Mouse (Mus musculus): ENCODE measurements around the gene Rxrg. TPM values are rescaled to one million over a fixed set of nuclear protein-coding genes. Genes with fewer than 3 reads are reported as not detected.

Rxrg gene
- total RNA-seq (2014; rRNA removed) (25.9 and 46.0 TPM in 2 replicates), polyA plus RNA-seq (2015; fragmentation: Nextera tagmentation; extraction: Ambion mirVana) (30.1 and 43.3 TPM in 2 replicates)

DNA sequence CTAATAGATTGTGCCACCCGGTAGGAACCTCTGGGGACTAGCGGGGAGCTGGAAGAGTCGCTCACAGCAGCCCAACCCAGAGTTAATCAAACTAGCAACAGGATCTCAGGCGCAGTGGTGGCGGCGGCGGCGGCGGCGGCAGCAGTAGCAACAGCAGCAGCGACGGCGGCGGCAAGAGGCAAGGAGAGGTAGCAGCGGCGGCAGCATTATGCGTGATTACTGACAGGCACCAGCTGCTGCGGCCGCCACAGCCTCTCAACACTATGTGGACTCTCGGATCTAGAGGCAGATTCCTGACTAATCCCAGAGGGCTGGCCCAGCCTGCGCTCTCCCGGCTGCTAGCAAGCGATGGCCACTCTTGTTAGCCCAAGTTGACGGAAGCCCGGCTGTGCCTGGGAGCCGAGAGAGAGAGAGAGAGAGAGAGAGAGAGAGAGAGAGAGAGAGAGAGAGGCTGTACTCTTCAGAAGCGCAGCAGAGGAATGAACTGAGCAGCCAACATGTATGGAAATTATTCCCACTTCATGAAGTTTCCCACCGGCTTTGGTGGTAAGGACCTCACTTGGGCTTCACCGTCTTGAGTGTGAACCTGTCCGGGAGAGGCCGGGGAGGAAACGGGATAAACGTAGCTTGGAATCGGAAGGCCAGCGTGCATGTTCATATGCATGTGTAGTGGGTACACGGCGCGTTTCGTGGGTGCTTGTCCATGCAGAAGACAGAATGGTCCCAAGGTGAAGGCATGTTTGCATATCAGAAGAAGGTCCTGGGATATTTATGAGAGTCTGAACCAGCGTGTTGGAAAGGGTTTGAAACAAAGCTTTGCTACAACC, at the start of gene Rxrg:
Gene Rxrg, plus strand, starts transcription at position 130 of the 827 bp plus-strand sequence.
- Histone ChIP-seq H3K27ac (ENCODE audit: low read depth, low read length) (peak within 1 kb of the TSS; percentile 74), H3K9ac (peak within 1 kb of the TSS; percentile 49), H3K36me3 (ENCODE audit: insufficient read depth) (no peaks in the 10 kb centered on the region), H3K4me2 (ENCODE audit: low read depth) (peak within 1 kb of the TSS; percentile 76), H3K4me1 (ENCODE audit: insufficient read depth) (no peaks in the 10 kb centered on the region; the same call in 1 of the 2 replicates), H3K9me3 (ENCODE audit: low read length) (no peaks in the 10 kb centered on the region), H3K4me3 (ENCODE audit: low read depth, low read length) (peak within 1 kb of the TSS; percentile 44), H3K27me3 (ENCODE audit: insufficient read depth, low read length) (peaks cover 7% of the 10 kb centered on the region; the same call in 1 of the 2 replicates)
- WGBS = 2% methylated on average over 40 of the region's 40 CpGs
- 0 out of 2 replicates have a peak, but pooled peaks have one; percentile 12 for TF ChIP-seq CTCF (IDR thresholded peaks at IDR 0.05; ENCODE audit: low read depth)
- ATAC-seq (peak; percentile 91), DNase-seq (peak; percentile 81)

DNA sequence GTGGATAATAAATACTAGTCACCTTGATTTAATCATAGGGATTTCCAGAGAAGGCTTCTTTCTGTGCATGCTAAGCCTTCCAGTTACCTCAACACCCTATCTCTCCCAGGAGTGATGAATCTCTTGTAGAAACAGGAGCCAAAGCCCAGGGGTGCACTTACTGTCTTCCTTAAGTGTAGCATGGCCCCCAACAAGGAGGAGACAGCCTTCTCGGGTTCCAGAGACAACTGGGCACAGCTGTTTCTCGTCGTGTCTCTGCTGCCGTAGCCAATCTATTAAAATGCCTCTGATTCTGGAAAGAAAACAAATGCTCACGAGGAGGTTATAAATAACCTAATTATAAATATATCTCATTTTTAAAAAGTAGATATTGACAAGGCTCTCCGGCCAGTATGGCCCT, 48.9 kb upstream of the Rxrg start:
- 77% methylated on average over 6 of the region's 6 CpGs for WGBS
- no peak overlapping the region for H3K27ac ChIP-seq (ENCODE audit: low read depth, low read length)
- TF ChIP-seq CTCF (IDR thresholded peaks at IDR 0.05; ENCODE audit: low read depth) = no peak
- H3K36me3 ChIP-seq (ENCODE audit: insufficient read depth) = no peaks in the 10 kb centered on the region
- no peak overlapping the region for H3K9ac ChIP-seq
- no peaks in the 10 kb centered on the region for H3K4me1 ChIP-seq (ENCODE audit: insufficient read depth)
- H3K4me3 ChIP-seq (ENCODE audit: low read depth, low read length) = no peak overlapping the region
- no peaks in the 10 kb centered on the region for H3K27me3 ChIP-seq (ENCODE audit: insufficient read depth, low read length)
- no peak overlapping the region for H3K4me2 ChIP-seq (ENCODE audit: low read depth)
- DNase-seq (no peak), ATAC-seq (no peak)
- no peaks in the 10 kb centered on the region for H3K9me3 ChIP-seq (ENCODE audit: low read length)

DNA sequence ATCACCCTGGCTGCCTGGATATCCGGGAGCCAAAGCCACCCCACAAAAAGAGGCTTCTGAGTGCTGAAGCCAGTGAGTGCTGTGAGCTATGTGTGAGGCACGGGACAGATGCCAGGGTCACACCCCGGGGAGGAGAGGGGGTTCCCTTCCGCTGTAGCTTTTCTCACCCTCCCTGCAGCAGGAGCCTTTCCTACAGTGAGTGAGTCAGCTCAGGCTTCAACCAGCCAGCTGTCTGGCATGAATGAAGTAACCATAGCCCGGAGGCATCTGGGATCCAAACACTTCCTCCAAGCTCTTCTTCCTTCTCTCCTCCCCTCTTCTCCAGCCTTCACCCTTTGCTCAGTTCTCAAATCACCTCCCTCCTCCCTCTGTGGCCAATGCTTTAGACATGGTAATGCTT, 46.6 kb upstream of the Rxrg start:
- WGBS = 39% methylated on average over 5 of the region's 5 CpGs
- DNase-seq = no peak
- H3K4me1 ChIP-seq (ENCODE audit: insufficient read depth) = no peaks in the 10 kb centered on the region
- no peaks in the 10 kb centered on the region for H3K9me3 ChIP-seq (ENCODE audit: low read length)
- H3K4me3 ChIP-seq (ENCODE audit: low read depth, low read length) = no peak overlapping the region
- H3K36me3 ChIP-seq (ENCODE audit: insufficient read depth) = no peaks in the 10 kb centered on the region
- no peak overlapping the region for H3K4me2 ChIP-seq (ENCODE audit: low read depth)
- no peak for TF ChIP-seq CTCF (IDR thresholded peaks at IDR 0.05; ENCODE audit: low read depth)
- no peak overlapping the region for H3K9ac ChIP-seq
- no peak for ATAC-seq
- H3K27ac ChIP-seq (ENCODE audit: low read depth, low read length) = no peak overlapping the region
- no peaks in the 10 kb centered on the region for H3K27me3 ChIP-seq (ENCODE audit: insufficient read depth, low read length)

DNA sequence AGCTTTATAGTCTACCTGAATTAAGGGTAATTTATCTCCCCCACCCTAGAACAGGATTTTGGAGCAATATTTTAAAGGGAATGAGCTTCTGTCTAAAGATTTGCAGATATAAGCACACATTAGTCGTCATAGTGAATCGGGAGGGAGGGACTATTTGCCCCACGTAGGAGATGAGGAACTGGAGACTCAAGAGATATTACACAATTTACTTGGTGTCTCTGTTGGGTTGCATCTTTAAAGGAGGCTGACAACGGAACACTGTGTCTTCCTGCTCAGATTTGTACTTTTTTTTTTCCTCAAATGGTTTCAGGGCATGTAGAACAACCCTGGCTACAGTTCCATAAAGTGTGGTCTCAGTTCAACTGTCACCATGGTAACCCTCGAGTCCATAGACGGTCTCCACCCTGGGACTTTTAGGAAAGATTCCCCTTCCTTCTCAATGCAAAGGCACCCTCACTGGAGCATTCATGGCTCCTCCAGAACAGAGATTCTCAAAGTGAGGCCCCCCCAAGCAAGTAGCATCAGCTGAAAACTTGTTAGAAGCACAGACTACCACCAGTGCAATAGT, 44.1 kb upstream of the Rxrg start:
- DNase-seq = no peak

DNA sequence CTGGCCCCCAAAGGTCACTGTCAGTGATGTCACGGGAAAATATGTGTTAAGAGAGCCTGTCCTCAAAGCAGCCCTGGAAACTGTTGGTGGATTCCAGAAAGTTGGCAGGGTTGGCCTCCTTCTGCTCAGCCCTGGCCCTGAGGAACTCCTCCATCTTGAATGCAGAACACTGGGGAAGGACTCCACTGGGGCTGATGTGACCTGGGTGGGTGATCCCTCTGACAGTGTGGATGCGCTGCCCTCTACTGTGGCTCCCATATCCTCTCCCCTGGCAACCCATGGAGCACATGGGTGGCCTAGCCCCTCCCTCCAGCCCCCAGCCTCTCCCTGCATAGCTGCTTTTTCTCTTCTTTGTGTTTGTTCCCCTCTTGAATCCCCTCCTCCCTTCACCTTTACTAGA, 31.6 kb upstream of the Rxrg start:
- no peak for DNase-seq
- 74% methylated on average over 2 of the region's 2 CpGs for WGBS

More for the DNA sequence above, 44.1 kb upstream of the Rxrg start:
- Histone ChIP-seq H3K27ac (ENCODE audit: low read depth, low read length) (no peak overlapping the region), H3K4me3 (ENCODE audit: low read depth, low read length) (no peak overlapping the region), H3K9ac (no peak overlapping the region), H3K36me3 (ENCODE audit: insufficient read depth) (no peaks in the 10 kb centered on the region), H3K9me3 (ENCODE audit: low read length) (no peaks in the 10 kb centered on the region), H3K4me2 (ENCODE audit: low read depth) (no peak overlapping the region), H3K4me1 (ENCODE audit: insufficient read depth) (no peaks in the 10 kb centered on the region), H3K27me3 (ENCODE audit: insufficient read depth, low read length) (no peaks in the 10 kb centered on the region)
- 56% methylated on average over 6 of the region's 6 CpGs for WGBS
- no peak for ATAC-seq
- no peak for TF ChIP-seq CTCF (IDR thresholded peaks at IDR 0.05; ENCODE audit: low read depth)

DNA sequence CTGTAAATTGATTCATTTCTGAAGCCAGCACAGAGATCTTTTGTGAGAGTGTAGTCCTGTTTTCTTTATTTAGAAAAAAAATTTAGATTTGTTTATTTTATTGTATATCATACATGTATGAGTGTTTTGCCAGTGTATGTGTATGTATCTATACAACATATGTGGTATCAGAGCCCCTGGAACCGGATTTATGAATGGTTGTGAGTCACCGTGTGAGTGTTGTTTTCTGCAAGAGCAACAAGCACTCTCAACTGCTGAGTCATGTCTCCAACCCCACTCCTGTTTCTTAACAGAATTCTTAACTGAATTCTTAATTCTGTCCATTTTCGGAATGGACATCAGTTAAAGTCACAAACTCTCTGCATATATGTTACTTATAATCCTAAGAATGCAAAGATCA, 19.1 kb upstream of the Rxrg start:
- Histone ChIP-seq H3K27ac (ENCODE audit: low read depth, low read length) (no peak overlapping the region), H3K27me3 (ENCODE audit: insufficient read depth, low read length) (no peaks in the 10 kb centered on the region), H3K4me2 (ENCODE audit: low read depth) (no peak overlapping the region), H3K9me3 (ENCODE audit: low read length) (no peaks in the 10 kb centered on the region), H3K4me1 (ENCODE audit: insufficient read depth) (peaks cover 4% of the 10 kb centered on the region; the same call in 1 of the 2 replicates), H3K9ac (no peak overlapping the region), H3K36me3 (ENCODE audit: insufficient read depth) (no peaks in the 10 kb centered on the region), H3K4me3 (ENCODE audit: low read depth, low read length) (no peak overlapping the region)
- no peak for TF ChIP-seq CTCF (IDR thresholded peaks at IDR 0.05; ENCODE audit: low read depth)
- DNase-seq (no peak), ATAC-seq (no peak)
- 74% methylated on average over 3 of the region's 3 CpGs for WGBS

More for the DNA sequence above, 31.6 kb upstream of the Rxrg start:
- Histone ChIP-seq H3K4me1 (ENCODE audit: insufficient read depth) (no peaks in the 10 kb centered on the region), H3K4me2 (ENCODE audit: low read depth) (no peak overlapping the region), H3K27ac (ENCODE audit: low read depth, low read length) (no peak overlapping the region), H3K27me3 (ENCODE audit: insufficient read depth, low read length) (no peaks in the 10 kb centered on the region), H3K36me3 (ENCODE audit: insufficient read depth) (no peaks in the 10 kb centered on the region), H3K9me3 (ENCODE audit: low read length) (no peaks in the 10 kb centered on the region), H3K9ac (no peak overlapping the region), H3K4me3 (ENCODE audit: low read depth, low read length) (no peak overlapping the region)
- no peak for TF ChIP-seq CTCF (IDR thresholded peaks at IDR 0.05; ENCODE audit: low read depth)
- no peak for ATAC-seq

DNA sequence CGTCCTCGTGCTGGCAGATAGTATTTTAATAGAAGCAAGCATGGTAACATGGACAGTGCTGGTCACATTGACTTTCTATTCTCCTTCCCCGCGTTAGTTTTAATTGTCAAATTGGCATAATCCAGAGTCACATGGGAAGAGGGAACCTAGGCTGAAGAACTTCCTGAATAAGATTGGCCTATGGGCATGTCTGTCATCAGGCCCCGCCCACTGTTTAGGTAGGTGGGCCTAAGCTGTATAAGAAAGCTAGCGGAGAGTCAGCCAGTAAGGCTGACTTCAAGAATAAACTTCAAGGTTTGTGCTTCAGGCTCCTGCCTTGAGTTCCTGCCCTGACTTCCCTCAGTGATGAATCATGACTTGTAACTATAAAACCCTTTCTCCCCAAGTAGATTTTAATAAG, 15.0 kb upstream of the Rxrg start:
- Histone ChIP-seq H3K4me2 (ENCODE audit: low read depth) (no peak overlapping the region), H3K36me3 (ENCODE audit: insufficient read depth) (no peaks in the 10 kb centered on the region), H3K27me3 (ENCODE audit: insufficient read depth, low read length) (no peaks in the 10 kb centered on the region), H3K4me3 (ENCODE audit: low read depth, low read length) (no peak overlapping the region), H3K27ac (ENCODE audit: low read depth, low read length) (no peak overlapping the region), H3K9me3 (ENCODE audit: low read length) (no peaks in the 10 kb centered on the region), H3K9ac (no peak overlapping the region), H3K4me1 (ENCODE audit: insufficient read depth) (peaks cover 4% of the 10 kb centered on the region; the same call in 1 of the 2 replicates)
- DNase-seq (no peak), ATAC-seq (no peak)
- TF ChIP-seq CTCF (IDR thresholded peaks at IDR 0.05; ENCODE audit: low read depth) = no peak
- 70% methylated on average over 6 of the region's 6 CpGs for WGBS

All from forebrain, postnatal 0 days (tissue).